Mouse (Mus musculus) splenic B cell, adult 2 months (primary cell): ENCODE results near the gene Spef1.

Experiments
- DNase-seq: peaks from one replicate; pipeline ENCODE4 v3.0.0-alpha.2; 2011; ENCODE audit warnings: low read depth, low spot score
- H3K27me3 ChIP-seq: 2 replicates; pipeline ENCODE4 v1.6.1; 2012; ENCODE audit warnings: mild to moderate bottlenecking, low read length, moderate library complexity, mixed read lengths; ENCODE audit not compliant: control insufficient read depth, poor library complexity, insufficient read depth, severe bottlenecking
- H3K36me3 ChIP-seq: 2 replicates; pipeline ENCODE4 v1.6.1; 2012; ENCODE audit warnings: mild to moderate bottlenecking, low read length, moderate library complexity, mixed read lengths; ENCODE audit not compliant: control insufficient read depth, poor library complexity, insufficient read depth, severe bottlenecking

The Spef1 gene

GRCm38 (mm10) chr2:131171401-131172104 lies 15.5 kb downstream of the Spef1 start:
- no peaks in the 10 kb centered on the region for H3K36me3 ChIP-seq
- DNase-seq, result peak; percentile 30
- H3K27me3 ChIP-seq, result no peaks in the 10 kb centered on the region

GRCm38 (mm10) chr2:131170936-131171335 lies 16.1 kb downstream of the Spef1 start:
- DNase-seq, result no peak
- no peaks in the 10 kb centered on the region for H3K27me3 ChIP-seq
- no peaks in the 10 kb centered on the region for H3K36me3 ChIP-seq

GRCm38 (mm10) chr2:131168914-131169313 lies 18.2 kb downstream of the Spef1 start:
- no peaks in the 10 kb centered on the region for H3K36me3 ChIP-seq
- no peak for DNase-seq
- no peaks in the 10 kb centered on the region for H3K27me3 ChIP-seq

- H3K27me3 ChIP-seq, result no peaks in the 10 kb centered on the region
- H3K36me3 ChIP-seq, result no peaks in the 10 kb centered on the region
- no peak for DNase-seq
These were observed 19.1 kb downstream of the Spef1 start for GRCm38 (mm10) chr2:131167984-131168383.

GRCm38 (mm10) chr2:131166172-131166571 lies 20.9 kb downstream of the Spef1 start:
- no peak for DNase-seq
- Histone ChIP-seq H3K27me3 (no peaks in the 10 kb centered on the region), H3K36me3 (no peaks in the 10 kb centered on the region)

- no peak for DNase-seq
- H3K36me3 ChIP-seq, result no peaks in the 10 kb centered on the region
These were observed 23.2 kb downstream of the Spef1 start for GRCm38 (mm10) chr2:131163924-131164323.

GRCm38 (mm10) chr2:131160671-131161111 lies 26.4 kb downstream of the Spef1 start:
- Histone ChIP-seq H3K36me3 (no peaks in the 10 kb centered on the region), H3K27me3 (no peaks in the 10 kb centered on the region)
- DNase-seq, result peak; percentile 45

More at GRCm38 (mm10) chr2:131163924-131164323, 23.2 kb downstream of the Spef1 start:
- no peaks in the 10 kb centered on the region for H3K27me3 ChIP-seq

GRCm38 (mm10) chr2:131159938-131160581 lies 27.0 kb downstream of the Spef1 start, which contains the start of gene 1700037H04Rik:
1700037H04Rik (minus strand) TSS chr2:131160081.
- H3K27me3 ChIP-seq, result no peaks in the 10 kb centered on the region
- DNase-seq, result peak; percentile 99

GRCm38 (mm10) chr2:131159491-131159910 lies 27.6 kb downstream of the Spef1 start:
- Histone ChIP-seq H3K36me3 (no peaks in the 10 kb centered on the region), H3K27me3 (no peaks in the 10 kb centered on the region)
- no peak for DNase-seq

More at GRCm38 (mm10) chr2:131159938-131160581, 27.0 kb downstream of the Spef1 start, which contains the start of gene 1700037H04Rik:
- H3K36me3 ChIP-seq, result no peaks in the 10 kb centered on the region

GRCm38 (mm10) chr2:131156987-131157386 lies 30.1 kb downstream of the Spef1 start:
- DNase-seq, result no peak
- Histone ChIP-seq H3K36me3 (peaks cover 3% of the 10 kb centered on the region; the same call in 1 of the 2 replicates), H3K27me3 (no peaks in the 10 kb centered on the region)

- no peak for DNase-seq
These were observed 33.0 kb downstream of the Spef1 start for GRCm38 (mm10) chr2:131154036-131154435.

GRCm38 (mm10) chr2:131152166-131152730 lies 34.8 kb downstream of the Spef1 start:
- no peaks in the 10 kb centered on the region for H3K27me3 ChIP-seq
- DNase-seq, result no peak
- peaks cover 4% of the 10 kb centered on the region; the same call in 1 of the 2 replicates for H3K36me3 ChIP-seq

More at GRCm38 (mm10) chr2:131154036-131154435, 33.0 kb downstream of the Spef1 start:
- H3K36me3 ChIP-seq, result peaks cover 4% of the 10 kb centered on the region; the same call in 1 of the 2 replicates
- H3K27me3 ChIP-seq, result no peaks in the 10 kb centered on the region

- DNase-seq, result no peak
- H3K36me3 ChIP-seq, result peaks cover 4% of the 10 kb centered on the region; the same call in 1 of the 2 replicates
- no peaks in the 10 kb centered on the region for H3K27me3 ChIP-seq
These were observed 37.9 kb downstream of the Spef1 start for GRCm38 (mm10) chr2:131149254-131149578.

GRCm38 (mm10) chr2:131148353-131149253 lies 38.5 kb downstream of the Spef1 start:
- Histone ChIP-seq H3K36me3 (peaks cover 4% of the 10 kb centered on the region; the same call in 1 of the 2 replicates), H3K27me3 (no peaks in the 10 kb centered on the region)
- DNase-seq, result no peak
